Mouse (Mus musculus) liver, postnatal 0 days (tissue): ENCODE data around the gene Iqck. TPM values are rescaled to one million over a fixed set of nuclear protein-coding genes. Genes with fewer than 3 reads are reported as not detected.

Experiments used
- ATAC-seq: fragments of 200-750 bp; cut with Nextera tagmentation; 2 replicates; pipeline ENCODE4 v1.8.0; 2017; ENCODE audit warnings: mild to moderate bottlenecking, moderate library complexity
- DNase-seq: peaks from one replicate; pipeline ENCODE4 v3.0.0-alpha.2; 2016
- H3K27ac ChIP-seq: fragments of 300-500 bp; sonication (generic); 2 replicates; pipeline ENCODE4 v1.5.1; 2014; ENCODE audit warnings: antibody characterized with exemption, moderate library complexity, mild to moderate bottlenecking, low read depth
- H3K27me3 ChIP-seq: fragments of 300-500 bp; sonication (generic); 2 replicates; pipeline ENCODE4 v1.6.1; 2014; ENCODE audit warnings: low read length, control low read depth, mixed read lengths; ENCODE audit not compliant: insufficient read depth
- H3K36me3 ChIP-seq: fragments of 300-500 bp; sonication (generic); replicated peaks from 2 replicates; pipeline ENCODE4 v1.6.1; 2014; ENCODE audit warnings: mild to moderate bottlenecking, control low read depth, low read length, moderate library complexity, mixed read lengths; ENCODE audit not compliant: insufficient read depth
- H3K4me1 ChIP-seq: fragments of 300-500 bp; sonication (generic); 2 replicates; pipeline ENCODE4 v1.6.1; 2014; ENCODE audit warnings: antibody characterized with exemption, mild to moderate bottlenecking, control low read depth; ENCODE audit not compliant: insufficient read depth
- H3K4me2 ChIP-seq: fragments of 300-500 bp; sonication (generic); 2 replicates; pipeline ENCODE4 v1.6.1; 2014; ENCODE audit warnings: low read depth, mild to moderate bottlenecking, low read length, moderate library complexity, mixed read lengths
- H3K4me3 ChIP-seq: fragments of 300-500 bp; sonication (generic); 2 replicates; pipeline ENCODE4 v1.5.1; 2014; ENCODE audit warnings: low read depth, low read length
- H3K9ac ChIP-seq: fragments of 300-500 bp; sonication (generic); replicated peaks from 2 replicates; pipeline ENCODE4 v1.6.1; 2014; ENCODE audit warnings: mild to moderate bottlenecking, moderate library complexity
- H3K9me3 ChIP-seq: fragments of 300-500 bp; sonication (generic); 2 replicates; pipeline ENCODE4 v1.6.1; 2016; ENCODE audit warnings: mild to moderate bottlenecking, control low read depth, low read length, mixed read lengths
- CTCF ChIP-seq: sonication (generic); IDR thresholded peaks from 2 replicates; pipeline ENCODE4 v1.5.1; 2016; ENCODE audit warnings: antibody characterized with exemption, low read depth
- EP300 ChIP-seq: IDR thresholded peaks from 2 replicates; pipeline ENCODE4 v1.6.1; 2016; ENCODE audit warnings: antibody characterized with exemption, low read depth, mild to moderate bottlenecking
- WGBS: fragments of 180-500 bp; shearing (Covaris S2); extraction: QIAGEN DNeasy Blood & Tissue Kit; methylation state at CpG from one replicate; pipeline ENCODE4 v1.1.7; 2014; ENCODE audit not compliant: insufficient replicate concordance; 5-methylcytosine and 5-hydroxymethylcytosine counted together
- polyA plus RNA-seq: library from polyadenylated mRNA; unstranded; fragments of >200 nt; fragmentation: Nextera tagmentation; extraction: Ambion mirVana; gene quantifications from 2 replicates; pipeline ENCODE4 v1.2.1, GENCODE M21; 2015

Iqck gene
- polyA plus RNA-seq, 1 experiment from 2014 or later = 0.39 TPM

DNA sequence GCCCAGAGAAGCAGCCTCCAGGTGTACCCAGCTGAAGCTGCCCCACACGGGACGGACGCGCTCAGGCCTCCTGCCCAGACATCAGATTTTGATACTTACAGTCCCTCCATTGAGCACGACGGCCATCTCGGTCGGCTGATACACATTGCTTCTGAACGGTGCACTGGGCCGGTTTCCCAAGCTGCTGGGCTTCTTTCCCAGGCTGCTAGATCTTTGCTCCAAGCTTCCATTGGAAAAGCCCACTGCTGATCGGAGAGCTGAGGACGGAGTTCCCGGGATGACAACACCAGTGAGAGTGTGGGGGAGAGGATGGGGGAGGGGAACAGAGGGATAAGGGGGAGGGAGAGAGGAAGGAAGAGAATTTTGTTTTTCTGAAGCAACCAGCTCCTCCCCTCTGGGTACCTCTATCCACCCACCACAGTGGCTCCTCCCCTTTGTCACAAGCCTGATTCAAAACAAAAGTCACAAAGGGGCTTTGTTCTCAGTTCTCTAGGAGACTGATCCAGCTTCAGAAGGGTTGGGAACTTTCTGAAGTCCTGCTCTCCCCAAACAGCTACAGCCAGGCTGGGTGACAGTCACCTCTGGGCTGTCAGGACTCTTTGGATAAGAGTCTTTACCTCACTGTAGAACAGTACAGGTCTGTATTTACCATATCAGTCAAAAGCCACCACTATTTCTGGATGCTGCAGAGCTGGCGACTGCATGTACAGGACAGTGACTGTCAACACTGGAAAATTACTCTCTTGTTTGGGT lies 121.0 kb downstream of the Iqck start:
- ATAC-seq = no peak
- Histone ChIP-seq H3K4me2 (no peak overlapping the region), H3K27me3 (no peaks in the 10 kb centered on the region), H3K9ac (no peak overlapping the region), H3K9me3 (no peaks in the 10 kb centered on the region), H3K4me1 (no peaks in the 10 kb centered on the region), H3K27ac (no peak overlapping the region), H3K36me3 (no peaks in the 10 kb centered on the region), H3K4me3 (no peak overlapping the region)
- WGBS = 40% methylated on average over 14 of the region's 14 CpGs
- TF ChIP-seq CTCF = no peak
- TF ChIP-seq EP300 = no peak
- no peak for DNase-seq

DNA sequence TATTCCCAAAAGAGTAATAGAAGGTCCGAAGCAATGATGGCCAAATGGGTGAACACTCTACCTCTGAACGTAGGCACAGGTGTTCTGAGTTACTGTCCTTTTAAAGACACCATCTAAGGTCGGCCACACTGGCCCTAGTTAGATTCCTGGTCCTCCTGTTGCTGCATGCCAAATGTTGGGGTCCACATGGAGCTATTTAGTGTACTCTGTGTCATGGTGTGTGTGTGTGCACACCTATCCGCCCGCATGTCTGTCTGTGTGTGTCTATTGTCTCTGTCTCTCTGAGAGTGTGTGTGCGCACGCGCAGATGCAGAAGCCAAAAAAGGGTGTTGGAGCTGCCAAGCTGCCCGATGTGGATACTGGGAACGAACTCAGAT lies 121.6 kb downstream of the Iqck start:
- Histone ChIP-seq H3K4me2 (no peak overlapping the region), H3K9me3 (no peaks in the 10 kb centered on the region), H3K36me3 (no peaks in the 10 kb centered on the region), H3K27ac (no peak overlapping the region), H3K27me3 (no peaks in the 10 kb centered on the region), H3K9ac (no peak overlapping the region), H3K4me3 (no peak overlapping the region), H3K4me1 (0 out of 2 replicates have a peak, but pooled peaks cover under 1% of the 10 kb centered on the region)
- ATAC-seq (no peak), DNase-seq (no peak)
- WGBS = 84% methylated on average over 10 of the region's 10 CpGs
- no peak for TF ChIP-seq CTCF

DNA sequence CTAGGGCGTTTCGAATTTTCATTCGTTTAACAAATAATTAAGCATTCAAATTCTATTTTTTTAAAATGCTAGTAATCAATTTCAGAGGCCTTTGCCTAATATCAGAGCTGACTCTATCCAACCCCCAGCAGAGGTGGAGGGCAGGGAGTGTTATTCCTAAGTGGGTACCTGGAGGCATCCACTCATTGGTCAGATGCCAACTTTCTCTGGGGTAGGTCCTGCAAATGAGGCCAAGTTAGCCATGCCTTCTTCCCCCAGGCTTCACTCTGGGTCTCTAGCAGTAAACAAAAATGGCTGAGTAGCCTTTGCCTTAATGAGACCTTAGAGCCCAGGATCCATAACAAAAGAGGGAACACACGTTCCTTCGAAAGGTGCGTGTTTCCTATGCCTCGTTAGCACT lies 123.6 kb downstream of the Iqck start:
- Histone ChIP-seq H3K9me3 (no peaks in the 10 kb centered on the region), H3K27ac (no peak overlapping the region), H3K36me3 (no peaks in the 10 kb centered on the region), H3K9ac (no peak overlapping the region), H3K4me1 (0 out of 2 replicates have a peak, but pooled peaks cover 2% of the 10 kb centered on the region), H3K4me2 (no peak overlapping the region), H3K27me3 (no peaks in the 10 kb centered on the region), H3K4me3 (no peak overlapping the region)
- TF ChIP-seq CTCF = no peak
- TF ChIP-seq EP300 = no peak
- ATAC-seq = no peak
- WGBS = 87% methylated on average over 7 of the region's 7 CpGs
- DNase-seq = no peak

DNA sequence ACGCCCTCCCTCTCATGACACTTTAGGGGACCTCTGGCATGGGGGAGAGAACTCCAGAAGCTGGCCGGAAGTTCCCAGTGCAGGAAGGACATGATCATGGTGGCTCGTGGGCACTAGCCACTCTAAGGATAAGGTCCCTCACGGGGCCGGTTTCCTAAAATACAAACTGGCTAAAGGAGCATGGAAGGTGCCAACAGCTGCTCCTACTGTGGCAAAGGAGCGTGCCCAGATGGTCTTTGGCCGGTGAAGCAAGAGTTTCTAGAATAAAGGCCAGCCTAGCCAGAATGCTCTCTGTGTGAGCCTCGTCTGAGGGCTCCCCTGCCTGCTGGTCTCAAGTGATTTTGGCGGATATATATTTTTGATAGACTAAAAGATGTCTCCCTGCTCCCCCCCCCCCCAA lies 124.2 kb downstream of the Iqck start:
- 0 out of 2 replicates have a peak, but pooled peaks cover 2% of the 10 kb centered on the region for H3K4me1 ChIP-seq
- H3K27ac ChIP-seq = no peak overlapping the region
- TF ChIP-seq EP300 (no peak), CTCF (no peak)
- no peaks in the 10 kb centered on the region for H3K36me3 ChIP-seq
- no peak overlapping the region for H3K4me2 ChIP-seq
- H3K27me3 ChIP-seq = no peaks in the 10 kb centered on the region
- H3K4me3 ChIP-seq = no peak overlapping the region
- no peaks in the 10 kb centered on the region for H3K9me3 ChIP-seq
- 78% methylated on average over 9 of the region's 9 CpGs for WGBS
- DNase-seq (no peak), ATAC-seq (no peak)
- no peak overlapping the region for H3K9ac ChIP-seq

DNA sequence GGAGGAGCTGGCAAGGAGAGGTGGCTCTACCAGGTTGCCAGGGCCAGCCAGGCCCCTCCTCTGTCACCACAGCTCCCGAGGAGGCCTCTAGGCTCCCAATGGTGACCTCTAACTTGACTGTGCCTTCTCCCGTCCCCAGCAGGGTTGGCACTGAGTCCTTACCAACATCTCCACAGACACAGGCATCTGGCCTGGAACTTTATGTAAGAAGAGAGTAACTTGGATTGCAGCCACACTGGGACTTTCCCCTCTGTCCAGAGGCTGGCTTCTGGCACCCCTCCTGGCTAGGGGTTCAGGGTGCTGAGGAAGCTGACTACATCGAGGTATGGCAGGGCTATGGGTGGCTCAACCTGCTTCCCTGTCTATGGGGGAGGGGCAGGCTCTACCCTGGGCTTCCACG lies 125.8 kb downstream of the Iqck start:
- Histone ChIP-seq H3K27ac (no peak overlapping the region), H3K9ac (no peak overlapping the region), H3K4me1 (0 out of 2 replicates have a peak, but pooled peaks cover 2% of the 10 kb centered on the region), H3K4me3 (no peak overlapping the region), H3K27me3 (no peaks in the 10 kb centered on the region), H3K36me3 (no peaks in the 10 kb centered on the region), H3K4me2 (no peak overlapping the region), H3K9me3 (no peaks in the 10 kb centered on the region)
- ATAC-seq = no peak
- no peak for TF ChIP-seq CTCF
- TF ChIP-seq EP300 = no peak
- WGBS = 51% methylated on average over 4 of the region's 4 CpGs
- DNase-seq = no peak

DNA sequence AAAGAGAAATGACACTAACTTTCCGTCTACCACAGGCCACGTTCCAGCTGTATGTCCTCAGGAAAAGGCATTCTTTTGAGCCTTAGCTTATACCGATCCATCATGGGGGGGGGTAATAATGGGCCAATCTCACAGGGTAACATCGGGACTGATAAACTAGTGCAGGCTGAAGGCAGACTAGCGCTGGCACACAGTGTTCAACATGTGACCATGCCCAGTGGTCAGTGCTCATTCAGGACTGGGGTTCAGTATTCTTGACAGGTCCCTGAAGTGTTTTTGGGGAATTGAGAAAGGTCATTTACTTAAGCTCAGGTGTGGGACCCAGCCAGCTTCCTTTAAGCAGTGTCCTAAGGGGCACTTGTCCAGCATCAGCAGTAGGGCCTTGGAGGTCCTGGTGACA lies 126.3 kb downstream of the Iqck start:
- Histone ChIP-seq H3K27ac (no peak overlapping the region), H3K4me3 (no peak overlapping the region), H3K4me2 (no peak overlapping the region), H3K36me3 (no peaks in the 10 kb centered on the region), H3K4me1 (0 out of 2 replicates have a peak, but pooled peaks cover 2% of the 10 kb centered on the region), H3K9ac (no peak overlapping the region), H3K9me3 (no peaks in the 10 kb centered on the region), H3K27me3 (no peaks in the 10 kb centered on the region)
- DNase-seq (no peak), ATAC-seq (no peak)
- no peak for TF ChIP-seq CTCF
- no peak for TF ChIP-seq EP300
- 88% methylated on average over 5 of the region's 5 CpGs for WGBS

DNA sequence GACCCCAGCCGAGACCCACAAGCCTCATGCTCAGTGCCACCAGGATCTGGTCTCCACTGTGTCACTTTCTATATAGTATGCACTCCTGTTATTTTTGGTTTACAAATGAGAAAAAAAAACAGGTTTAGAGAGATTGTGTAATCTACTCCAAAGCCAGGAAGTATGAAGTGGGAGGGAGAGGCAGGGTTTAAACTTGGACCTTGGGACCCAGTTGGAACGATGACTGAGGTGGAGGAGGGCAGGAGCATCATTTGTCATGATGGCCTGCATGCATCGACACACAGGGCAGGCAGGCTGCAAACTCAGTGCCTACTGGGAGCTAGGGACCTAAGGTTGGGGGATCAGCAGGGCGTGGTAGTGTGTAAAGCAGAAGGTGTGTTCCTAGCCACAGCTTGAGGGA lies 127.0 kb downstream of the Iqck start:
- ATAC-seq (peak; percentile 77), DNase-seq (no peak)
- Histone ChIP-seq H3K27me3 (no peaks in the 10 kb centered on the region), H3K36me3 (no peaks in the 10 kb centered on the region), H3K4me1 (0 out of 2 replicates have a peak, but pooled peaks cover 2% of the 10 kb centered on the region), H3K9me3 (no peaks in the 10 kb centered on the region), H3K4me2 (no peak overlapping the region), H3K4me3 (no peak overlapping the region), H3K27ac (no peak overlapping the region), H3K9ac (no peak overlapping the region)
- TF ChIP-seq CTCF = no peak
- no peak for TF ChIP-seq EP300
- WGBS = 57% methylated on average over 4 of the region's 4 CpGs
